Mouse (Mus musculus): ENCODE measurements around the gene Gid4. TPM values are rescaled to one million over a fixed set of nuclear protein-coding genes. Genes with fewer than 3 reads are reported as not detected.
A peak's percentile ranks its signal among the peaks of the same experiment; 100 is the strongest.

The Gid4 gene
- total and polyA plus RNA-seq, 2 experiments, result 11.7 to 18.9 TPM

DNA sequence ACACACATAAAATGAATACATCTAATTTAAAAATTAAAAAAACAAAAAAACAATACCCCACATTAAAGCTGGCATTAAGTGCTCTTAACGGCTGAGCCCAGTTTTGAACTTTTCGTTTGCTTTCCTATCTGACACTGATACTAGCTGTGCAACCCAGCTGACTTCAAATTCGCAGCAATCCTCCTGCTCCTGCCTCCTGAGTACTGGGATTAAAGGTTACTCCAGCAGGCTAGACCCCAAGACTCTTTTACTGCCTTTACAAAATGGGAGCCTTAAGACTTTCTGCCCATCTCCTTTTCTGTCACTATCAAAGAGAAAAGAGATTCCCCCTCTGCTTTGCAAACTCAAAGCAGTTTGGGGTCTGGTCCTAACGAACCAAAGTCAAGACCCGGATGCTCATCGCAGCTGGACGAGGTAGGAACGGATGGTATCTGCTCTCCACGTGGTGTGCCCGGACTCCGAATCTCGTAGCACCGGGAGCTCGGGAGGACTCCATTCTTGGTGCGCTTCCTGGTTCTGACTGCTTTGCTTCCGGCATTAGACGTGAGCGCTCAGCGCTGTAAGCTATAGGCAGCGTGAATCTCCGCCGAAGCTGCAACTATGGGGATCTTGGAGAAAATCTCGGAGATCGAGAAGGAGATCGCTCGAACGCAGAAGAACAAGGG lies 37.3 kb downstream of the Gid4 start, which contains the start of gene Drg2:
Gene Drg2 (plus strand): TSS at position 512 of the 665 bp plus-strand sequence.
- H3K36me3 ChIP-seq (ENCODE audit: control insufficient read depth, insufficient read depth, low read length), result no peaks in the 10 kb centered on the region; the same call in 1 of the 2 replicates
- H3K9ac ChIP-seq (ENCODE audit: low read depth, low read length), result peak within 1 kb of the TSS; percentile 76
- peaks cover 6% of the 10 kb centered on the region for H3K4me1 ChIP-seq (ENCODE audit: control insufficient read depth, insufficient read depth, low read length)
- H3K27ac ChIP-seq (replicated peaks; ENCODE audit: insufficient read depth, low read depth, low read length), result peak within 1 kb of the TSS; percentile 27; the same call in 1 of the 2 replicates
- whole genome bisulfite sequencing, result 4% methylated on average over 27 of the region's 27 CpGs
- H3K27me3 ChIP-seq (ENCODE audit: control insufficient read depth, insufficient read depth, low read length), result no peaks in the 10 kb centered on the region
- 0 out of 2 replicates have a peak, but pooled peaks cover 3% of the 10 kb centered on the region for H3K79me2 ChIP-seq (ENCODE audit: control insufficient read depth, insufficient read depth, low read length)
- H3K4me3 ChIP-seq (ENCODE audit: insufficient read depth, low read depth, low read length), result peak within 1 kb of the TSS; percentile 81
- peak; percentile 82 for DNase-seq (ENCODE audit: extremely low read depth, low read depth, low spot score)
- TF ChIP-seq CTCF (IDR thresholded peaks at IDR 0.05; ENCODE audit: low read depth, low read length) (no peak), POLR2A (IDR thresholded peaks at IDR 0.05; ENCODE audit: extremely low read depth, insufficient read depth, low read length) (peak; percentile 59)

DNA sequence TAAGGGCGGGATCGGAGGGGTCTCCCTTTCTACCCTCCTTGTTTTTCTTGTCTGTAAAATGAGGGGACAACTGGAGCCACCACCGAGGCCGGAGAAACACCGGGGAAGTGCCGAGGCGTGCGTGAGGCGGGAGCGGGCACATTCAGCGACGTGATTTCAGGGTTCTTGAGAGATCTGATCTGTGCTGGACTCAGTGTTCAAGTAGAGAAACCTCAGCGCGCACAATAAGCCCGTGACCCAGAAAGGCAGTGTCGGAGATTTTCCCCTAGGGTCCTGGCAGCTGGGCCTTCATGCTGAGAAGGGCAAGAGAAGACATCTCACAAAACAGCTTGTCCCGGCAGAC lies 37.8 kb downstream of the Gid4 start:
- H3K27me3 ChIP-seq (ENCODE audit: control insufficient read depth, insufficient read depth, low read length), result no peaks in the 10 kb centered on the region
- peaks cover 6% of the 10 kb centered on the region for H3K4me1 ChIP-seq (ENCODE audit: control insufficient read depth, insufficient read depth, low read length)
- peak overlapping the region; percentile 81 for H3K4me3 ChIP-seq (ENCODE audit: insufficient read depth, low read depth, low read length)
- peaks cover 1% of the 10 kb centered on the region; the same call in 1 of the 2 replicates for H3K36me3 ChIP-seq (ENCODE audit: control insufficient read depth, insufficient read depth, low read length)
- DNase-seq (ENCODE audit: extremely low read depth, low read depth, low spot score), result peak; percentile 13
- peak overlapping the region; percentile 76 for H3K9ac ChIP-seq (ENCODE audit: low read depth, low read length)
- H3K79me2 ChIP-seq (ENCODE audit: control insufficient read depth, insufficient read depth, low read length), result 0 out of 2 replicates have a peak, but pooled peaks cover 3% of the 10 kb centered on the region
- H3K27ac ChIP-seq (replicated peaks; ENCODE audit: insufficient read depth, low read depth, low read length), result peak overlapping the region; percentile 27; the same call in 1 of the 2 replicates
- TF ChIP-seq POLR2A (IDR thresholded peaks at IDR 0.05; ENCODE audit: extremely low read depth, insufficient read depth, low read length), result no peak
- TF ChIP-seq CTCF (IDR thresholded peaks at IDR 0.05; ENCODE audit: low read depth, low read length), result no peak
- WGBS, result 1% methylated on average over 17 of the region's 17 CpGs

DNA sequence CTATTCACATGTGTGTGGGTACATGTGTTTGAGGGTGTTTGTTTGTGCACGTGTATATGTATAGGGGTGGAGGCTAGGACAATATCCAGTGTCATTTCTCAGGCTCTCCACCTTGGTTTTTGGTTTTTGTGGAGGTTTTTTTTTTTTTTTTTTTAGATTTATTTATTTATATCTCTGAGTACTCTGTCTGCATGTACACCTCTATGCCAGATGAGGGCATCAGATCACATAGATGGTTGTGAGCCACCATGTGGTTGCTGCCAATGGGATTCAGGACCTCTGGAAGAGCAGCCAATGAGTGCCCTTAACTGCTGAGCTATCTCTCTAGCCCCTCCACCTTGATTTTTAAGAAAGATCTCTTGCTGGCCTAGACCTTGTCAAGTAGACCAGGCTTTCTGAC lies 41.0 kb downstream of the Gid4 start:
- no peak for TF ChIP-seq POLR2A (IDR thresholded peaks at IDR 0.05; ENCODE audit: extremely low read depth, insufficient read depth, low read length)
- TF ChIP-seq CTCF (IDR thresholded peaks at IDR 0.05; ENCODE audit: low read depth, low read length), result no peak
- WGBS, result 88% methylated on average over 1 of the region's 1 CpGs
- H3K27me3 ChIP-seq (ENCODE audit: control insufficient read depth, insufficient read depth, low read length), result no peaks in the 10 kb centered on the region
- H3K9ac ChIP-seq (ENCODE audit: low read depth, low read length), result no peak overlapping the region
- peaks cover 6% of the 10 kb centered on the region for H3K4me1 ChIP-seq (ENCODE audit: control insufficient read depth, insufficient read depth, low read length)
- no peak overlapping the region for H3K27ac ChIP-seq (replicated peaks; ENCODE audit: insufficient read depth, low read depth, low read length)
- DNase-seq (ENCODE audit: extremely low read depth, low read depth, low spot score), result no peak
- 0 out of 2 replicates have a peak, but pooled peaks cover 3% of the 10 kb centered on the region for H3K79me2 ChIP-seq (ENCODE audit: control insufficient read depth, insufficient read depth, low read length)
- H3K4me3 ChIP-seq (ENCODE audit: insufficient read depth, low read depth, low read length), result no peak overlapping the region
- peaks cover 16% of the 10 kb centered on the region; the same call in 1 of the 2 replicates for H3K36me3 ChIP-seq (ENCODE audit: control insufficient read depth, insufficient read depth, low read length)

DNA sequence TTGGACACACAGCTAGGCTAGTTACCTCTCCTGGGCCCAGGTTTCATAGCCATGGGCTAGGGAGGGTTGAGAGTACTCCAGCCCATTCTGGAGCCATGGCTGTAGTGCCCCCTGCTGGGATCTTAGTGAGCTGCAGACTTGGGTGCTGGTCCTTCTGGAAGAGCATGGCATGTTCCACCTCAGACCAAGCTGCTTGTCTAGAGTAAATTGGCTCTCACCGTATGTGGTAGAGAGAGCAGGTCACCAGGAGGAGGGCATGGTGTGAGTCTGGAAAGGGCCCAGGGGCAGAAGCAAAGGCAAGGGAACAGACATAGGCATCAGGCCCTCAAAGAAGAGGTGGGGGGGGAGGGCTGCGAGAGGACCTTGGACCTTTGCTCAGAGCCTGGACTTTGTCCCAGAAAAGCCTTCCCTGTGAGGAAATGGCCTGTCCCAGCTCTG lies 49.0 kb downstream of the Gid4 start:
- Histone ChIP-seq H3K4me3 (ENCODE audit: insufficient read depth, low read depth, low read length) (no peak overlapping the region), H3K4me1 (ENCODE audit: control insufficient read depth, insufficient read depth, low read length) (peaks cover 6% of the 10 kb centered on the region; the same call in 1 of the 2 replicates), H3K9ac (ENCODE audit: low read depth, low read length) (no peak overlapping the region), H3K27me3 (ENCODE audit: control insufficient read depth, insufficient read depth, low read length) (no peaks in the 10 kb centered on the region), H3K79me2 (ENCODE audit: control insufficient read depth, insufficient read depth, low read length) (no peaks in the 10 kb centered on the region), H3K27ac (replicated peaks; ENCODE audit: insufficient read depth, low read depth, low read length) (no peak overlapping the region; the same call in 1 of the 2 replicates), H3K36me3 (ENCODE audit: control insufficient read depth, insufficient read depth, low read length) (peaks cover 20% of the 10 kb centered on the region)
- peak; percentile 74 for DNase-seq (ENCODE audit: extremely low read depth, low read depth, low spot score)
- TF ChIP-seq CTCF (IDR thresholded peaks at IDR 0.05; ENCODE audit: low read depth, low read length) (peak; percentile 81), POLR2A (IDR thresholded peaks at IDR 0.05; ENCODE audit: extremely low read depth, insufficient read depth, low read length) (no peak)
- WGBS, result 17% methylated on average over 2 of the region's 2 CpGs

DNA sequence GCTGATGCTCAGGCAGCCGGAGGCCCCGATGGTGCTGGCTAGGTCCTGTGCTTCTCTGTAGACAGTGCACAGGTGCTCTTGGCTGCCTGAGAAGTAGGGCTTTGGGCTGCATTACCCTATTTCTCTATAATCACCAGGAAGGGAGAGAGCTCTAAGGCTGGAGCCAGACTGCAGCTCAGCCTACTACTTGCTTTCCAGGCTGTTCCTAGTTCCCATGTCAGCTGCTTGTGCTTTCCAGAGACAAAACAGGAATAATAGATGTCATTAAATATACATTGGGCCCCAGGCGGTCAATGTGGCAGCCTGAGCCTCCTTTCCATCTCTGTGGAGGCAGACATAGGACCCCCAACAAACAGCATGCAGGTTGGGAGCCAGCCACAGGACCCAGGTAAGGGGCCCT lies 52.1 kb downstream of the Gid4 start, which contains the start of gene Myo15:
Gene Myo15 (plus strand): TSS at position 301 of the 400 bp plus-strand sequence.
- Histone ChIP-seq H3K4me1 (ENCODE audit: control insufficient read depth, insufficient read depth, low read length) (peaks cover 6% of the 10 kb centered on the region; the same call in 1 of the 2 replicates), H3K79me2 (ENCODE audit: control insufficient read depth, insufficient read depth, low read length) (no peaks in the 10 kb centered on the region), H3K36me3 (ENCODE audit: control insufficient read depth, insufficient read depth, low read length) (peaks cover 11% of the 10 kb centered on the region), H3K27ac (replicated peaks; ENCODE audit: insufficient read depth, low read depth, low read length) (no peak within 1 kb of the TSS), H3K9ac (ENCODE audit: low read depth, low read length) (no peak within 1 kb of the TSS), H3K27me3 (ENCODE audit: control insufficient read depth, insufficient read depth, low read length) (no peaks in the 10 kb centered on the region), H3K4me3 (ENCODE audit: insufficient read depth, low read depth, low read length) (no peak within 1 kb of the TSS)
- TF ChIP-seq POLR2A (IDR thresholded peaks at IDR 0.05; ENCODE audit: extremely low read depth, insufficient read depth, low read length), result no peak
- no peak for TF ChIP-seq CTCF (IDR thresholded peaks at IDR 0.05; ENCODE audit: low read depth, low read length)
- 95% methylated on average over 3 of the region's 3 CpGs for WGBS
- no peak for DNase-seq (ENCODE audit: extremely low read depth, low read depth, low spot score)

DNA sequence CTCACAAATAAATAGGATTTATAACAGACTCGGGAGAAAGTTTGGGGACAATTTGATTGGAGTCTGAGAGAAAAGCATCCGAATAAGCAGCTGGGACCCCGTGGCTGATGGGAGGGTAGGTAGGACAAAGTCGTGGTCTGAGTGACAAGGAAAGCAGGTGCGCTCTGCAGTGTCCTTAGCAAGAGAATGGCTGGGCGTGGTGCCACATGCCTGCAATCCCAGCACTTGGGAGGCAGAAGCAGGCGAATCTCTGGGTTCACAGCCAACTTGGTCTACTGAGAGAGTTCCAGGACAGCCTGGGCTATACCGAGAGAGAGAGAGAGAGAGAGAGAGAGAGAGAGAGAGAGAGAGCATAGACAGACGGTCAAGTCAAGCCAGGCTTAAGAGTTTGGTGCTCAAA lies 53.8 kb downstream of the Gid4 start:
- Histone ChIP-seq H3K36me3 (ENCODE audit: control insufficient read depth, insufficient read depth, low read length) (peaks cover 7% of the 10 kb centered on the region), H3K4me1 (ENCODE audit: control insufficient read depth, insufficient read depth, low read length) (peaks cover 5% of the 10 kb centered on the region; the same call in 1 of the 2 replicates), H3K4me3 (ENCODE audit: insufficient read depth, low read depth, low read length) (no peak overlapping the region), H3K79me2 (ENCODE audit: control insufficient read depth, insufficient read depth, low read length) (no peaks in the 10 kb centered on the region), H3K27me3 (ENCODE audit: control insufficient read depth, insufficient read depth, low read length) (no peaks in the 10 kb centered on the region), H3K9ac (ENCODE audit: low read depth, low read length) (no peak overlapping the region), H3K27ac (replicated peaks; ENCODE audit: insufficient read depth, low read depth, low read length) (no peak overlapping the region)
- WGBS, result 81% methylated on average over 9 of the region's 9 CpGs
- DNase-seq (ENCODE audit: extremely low read depth, low read depth, low spot score), result no peak
- TF ChIP-seq CTCF (IDR thresholded peaks at IDR 0.05; ENCODE audit: low read depth, low read length) (no peak), POLR2A (IDR thresholded peaks at IDR 0.05; ENCODE audit: extremely low read depth, insufficient read depth, low read length) (no peak)
